Mouse (Mus musculus): ENCODE results near the gene Mfsd11.

GRCm38 (mm10) chr11:116873987-116874386, 21.7 kb downstream of the Mfsd11 start:
- TF ChIP-seq POLR2A (IDR thresholded peaks at IDR 0.05; ENCODE audit: control insufficient read depth, low read depth, low read length) (no peak), CTCF (IDR thresholded peaks at IDR 0.05; ENCODE audit: control insufficient read depth, insufficient read depth, insufficient replicate concordance, low read depth, low read length) (no peak)

Measured in testis, adult 2 months (tissue).